Mouse (Mus musculus) hindbrain, embryonic 11.5 days (tissue): Measurements from ENCODE around the gene Homer3. TPM values are rescaled to one million over a fixed set of nuclear protein-coding genes. Genes with fewer than 3 reads are reported as not detected.

Experiments
- ATAC-seq: fragments of 200-750 bp; cut with Nextera tagmentation; 2 replicates; pipeline ENCODE4 v1.8.0; 2017; ENCODE audit warnings: mild to moderate bottlenecking, moderate TSS enrichment, moderate library complexity; ENCODE audit not compliant: low FRiP score
- DNase-seq: peaks from one replicate; pipeline ENCODE4 v3.0.0-alpha.2; 2015; ENCODE audit warnings: low spot score
- H3K27ac ChIP-seq: fragments of 300-500 bp; sonication (generic); 2 replicates; pipeline ENCODE4 v1.5.1; 2014; ENCODE audit warnings: mild to moderate bottlenecking, low read depth, low read length
- H3K27me3 ChIP-seq: fragments of 300-500 bp; sonication (generic); 2 replicates; pipeline ENCODE4 v1.6.1; 2014; ENCODE audit warnings: mild to moderate bottlenecking, low read length, moderate library complexity, mixed read lengths; ENCODE audit not compliant: control insufficient read depth, insufficient read depth
- H3K36me3 ChIP-seq: fragments of 300-500 bp; sonication (generic); 2 replicates; pipeline ENCODE4 v1.6.1; 2014; ENCODE audit warnings: mild to moderate bottlenecking, low read length, moderate library complexity, mixed read lengths; ENCODE audit not compliant: control insufficient read depth, insufficient read depth
- H3K4me1 ChIP-seq: fragments of 300-500 bp; sonication (generic); replicated peaks from 2 replicates; pipeline ENCODE4 v1.6.1; 2014; ENCODE audit warnings: low read length, mixed read lengths; ENCODE audit not compliant: control insufficient read depth, insufficient read depth
- H3K4me2 ChIP-seq: fragments of 300-500 bp; sonication (generic); replicated peaks from 2 replicates; pipeline ENCODE4 v1.6.1; 2014; ENCODE audit warnings: mild to moderate bottlenecking, low read depth, low read length
- H3K4me3 ChIP-seq: fragments of 300-500 bp; sonication (generic); 2 replicates; pipeline ENCODE4 v1.5.1; 2014; ENCODE audit warnings: low read depth, low read length
- H3K9ac ChIP-seq: fragments of 300-500 bp; sonication (generic); 2 replicates; pipeline ENCODE4 v1.6.1; 2014; ENCODE audit warnings: low read depth, low read length
- H3K9me3 ChIP-seq: fragments of 300-500 bp; sonication (generic); 2 replicates; pipeline ENCODE4 v1.6.1; 2016; ENCODE audit warnings: low read length; ENCODE audit not compliant: control insufficient read depth
- WGBS: fragments of 180-500 bp; shearing (Covaris S2); extraction: QIAGEN DNeasy Blood & Tissue Kit; methylation state at CpG from one replicate; pipeline ENCODE4 v1.1.7; 2014; 5-methylcytosine and 5-hydroxymethylcytosine counted together
- polyA plus RNA-seq: library from polyadenylated mRNA; unstranded; fragments of >200 nt; fragmentation: Nextera tagmentation; extraction: Ambion mirVana; gene quantifications from 2 replicates; pipeline ENCODE4 v1.2.1, GENCODE M21; 2014

The Homer3 gene
- polyA plus RNA-seq, 1 experiment from 2014 or later: 50.4 TPM

DNA sequence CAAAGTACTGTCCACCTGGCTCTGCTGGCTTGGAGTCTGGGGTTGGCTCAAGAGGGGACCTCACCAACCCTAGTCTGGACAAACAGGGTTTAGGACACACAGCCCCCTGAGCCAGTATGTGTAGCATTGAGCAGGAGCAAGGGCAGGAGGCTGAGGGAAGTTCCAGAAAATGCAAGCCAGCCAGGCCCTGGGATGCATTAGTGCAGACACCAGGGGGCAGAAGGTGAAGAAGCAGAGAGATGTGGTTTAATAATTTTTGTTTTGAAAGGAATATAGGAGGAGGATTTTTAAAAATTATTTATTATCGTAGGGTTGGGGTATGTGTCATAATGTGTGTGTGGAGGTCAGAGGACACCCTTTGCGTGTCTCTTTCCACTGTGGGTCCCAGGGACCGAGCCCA lies 41.1 kb downstream of the Homer3 start:
- H3K27ac ChIP-seq: no peak overlapping the region
- WGBS: 95% methylated on average over 3 of the region's 3 CpGs

GRCm38 (mm10) chr8:70327512-70327911 lies 44.9 kb downstream of the Homer3 start:
- H3K4me1 ChIP-seq: peaks cover 21% of the 10 kb centered on the region
- WGBS: 97% methylated on average over 6 of the region's 6 CpGs
- peaks cover 2% of the 10 kb centered on the region; the same call in 1 of the 2 replicates for H3K36me3 ChIP-seq
- H3K9me3 ChIP-seq: no peaks in the 10 kb centered on the region
- H3K27ac ChIP-seq: no peak overlapping the region
- no peak overlapping the region for H3K9ac ChIP-seq
- peaks cover 5% of the 10 kb centered on the region for H3K27me3 ChIP-seq
- no peak overlapping the region for H3K4me3 ChIP-seq
- DNase-seq: no peak
- no peak overlapping the region for H3K4me2 ChIP-seq
- no peak for ATAC-seq

More for the DNA sequence above, 41.1 kb downstream of the Homer3 start:
- peaks cover 1% of the 10 kb centered on the region; the same call in 1 of the 2 replicates for H3K4me1 ChIP-seq
- H3K9ac ChIP-seq: no peak overlapping the region
- H3K4me2 ChIP-seq: no peak overlapping the region
- no peaks in the 10 kb centered on the region for H3K9me3 ChIP-seq
- ATAC-seq (no peak), DNase-seq (no peak)
- H3K36me3 ChIP-seq: no peaks in the 10 kb centered on the region
- no peak overlapping the region for H3K4me3 ChIP-seq
- H3K27me3 ChIP-seq: 0 out of 2 replicates have a peak, but pooled peaks cover 2% of the 10 kb centered on the region

GRCm38 (mm10) chr8:70329124-70329834 lies 46.7 kb downstream of the Homer3 start, which contains the start of gene Gdf1:
TSS of gene Gdf1 (plus strand) at chr8:70329817.
- Histone ChIP-seq H3K27ac (no peak within 1 kb of the TSS), H3K4me3 (0 out of 2 replicates have a peak within 1 kb of the TSS, but pooled peaks have one; percentile 8)

DNA sequence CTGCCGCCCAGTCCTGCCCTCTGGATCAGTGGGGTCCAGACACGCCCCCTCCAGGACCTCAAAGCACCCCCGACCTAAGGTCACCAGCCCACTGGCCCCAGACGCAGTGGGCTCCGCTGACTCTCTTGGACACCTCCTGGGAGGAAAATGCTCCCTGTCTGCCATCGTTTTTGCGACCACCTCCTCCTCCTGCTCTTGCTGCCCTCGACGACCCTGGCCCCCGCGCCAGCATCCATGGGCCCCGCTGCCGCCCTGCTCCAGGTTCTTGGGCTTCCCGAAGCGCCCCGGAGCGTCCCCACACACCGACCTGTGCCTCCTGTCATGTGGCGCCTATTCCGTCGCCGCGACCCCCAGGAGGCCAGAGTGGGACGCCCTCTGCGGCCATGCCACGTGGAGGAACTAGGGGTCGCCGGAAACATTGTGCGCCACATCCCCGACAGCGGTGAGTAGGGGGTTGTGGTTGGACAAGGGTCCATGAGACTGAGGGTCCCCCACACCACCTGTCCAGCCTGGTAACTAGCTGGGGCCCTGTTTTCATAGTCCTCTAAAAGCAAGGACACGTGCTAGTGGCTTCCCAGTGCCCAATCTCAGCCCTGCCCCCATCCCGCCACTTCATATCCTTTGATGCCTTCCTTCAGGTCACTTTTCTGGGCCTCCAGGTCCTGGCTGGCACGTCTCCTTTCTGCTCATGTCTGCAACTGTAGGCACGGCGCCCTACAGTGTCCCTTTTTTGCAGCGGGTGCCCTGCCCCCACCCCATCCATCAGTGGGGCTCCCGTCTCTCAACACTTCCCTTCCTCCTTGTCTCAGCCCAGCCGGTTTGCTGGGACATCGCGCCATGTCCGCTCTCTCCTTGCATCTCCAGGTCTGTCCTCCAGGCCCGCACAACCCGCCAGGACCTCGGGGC lies 47.5 kb downstream of the Homer3 start:
- 4% methylated on average over 45 of the region's 45 CpGs for WGBS
- peak overlapping the region; percentile 32 for H3K4me2 ChIP-seq
- ATAC-seq (peak; percentile 59), DNase-seq (peak; percentile 55)
- H3K27ac ChIP-seq: no peak overlapping the region
- peaks cover 21% of the 10 kb centered on the region for H3K4me1 ChIP-seq
- H3K9me3 ChIP-seq: no peaks in the 10 kb centered on the region
- H3K9ac ChIP-seq: no peak overlapping the region; the same call in 1 of the 2 replicates
- H3K27me3 ChIP-seq: peaks cover 5% of the 10 kb centered on the region
- peaks cover 6% of the 10 kb centered on the region for H3K36me3 ChIP-seq
- H3K4me3 ChIP-seq: 0 out of 2 replicates have a peak overlapping the region, but pooled peaks have one; percentile 8

More at GRCm38 (mm10) chr8:70329124-70329834, 46.7 kb downstream of the Homer3 start, which contains the start of gene Gdf1:
- WGBS: 21% methylated on average over 14 of the region's 14 CpGs
- H3K9ac ChIP-seq: no peak within 1 kb of the TSS; the same call in 1 of the 2 replicates
- peaks cover 4% of the 10 kb centered on the region; the same call in 1 of the 2 replicates for H3K36me3 ChIP-seq
- no peak for ATAC-seq
- H3K4me1 ChIP-seq: peaks cover 21% of the 10 kb centered on the region
- no peak for DNase-seq
- no peaks in the 10 kb centered on the region for H3K9me3 ChIP-seq
- peak within 1 kb of the TSS; percentile 32 for H3K4me2 ChIP-seq
- H3K27me3 ChIP-seq: peaks cover 5% of the 10 kb centered on the region

DNA sequence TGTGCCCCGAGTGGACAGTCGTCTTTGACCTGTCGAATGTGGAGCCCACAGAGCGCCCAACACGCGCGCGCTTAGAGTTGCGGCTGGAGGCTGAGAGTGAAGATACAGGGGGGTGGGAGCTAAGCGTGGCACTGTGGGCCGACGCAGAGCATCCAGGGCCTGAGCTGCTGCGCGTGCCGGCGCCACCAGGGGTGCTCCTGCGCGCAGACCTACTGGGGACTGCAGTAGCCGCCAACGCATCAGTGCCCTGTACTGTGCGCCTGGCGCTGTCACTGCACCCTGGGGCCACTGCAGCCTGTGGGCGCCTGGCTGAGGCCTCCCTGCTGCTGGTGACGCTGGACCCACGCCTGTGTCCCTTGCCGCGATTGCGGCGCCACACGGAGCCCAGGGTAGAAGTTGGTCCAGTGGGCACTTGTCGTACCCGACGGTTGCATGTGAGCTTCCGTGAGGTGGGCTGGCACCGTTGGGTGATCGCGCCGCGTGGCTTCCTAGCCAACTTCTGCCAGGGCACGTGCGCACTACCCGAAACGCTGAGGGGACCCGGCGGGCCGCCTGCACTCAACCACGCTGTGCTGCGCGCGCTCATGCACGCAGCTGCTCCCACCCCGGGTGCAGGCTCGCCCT lies 48.2 kb downstream of the Homer3 start:
- Histone ChIP-seq H3K4me2 (peak overlapping the region; percentile 18), H3K4me3 (0 out of 2 replicates have a peak overlapping the region, but pooled peaks have one; percentile 8), H3K4me1 (peaks cover 21% of the 10 kb centered on the region), H3K27ac (no peak overlapping the region), H3K9me3 (no peaks in the 10 kb centered on the region), H3K9ac (no peak overlapping the region; the same call in 1 of the 2 replicates), H3K27me3 (peaks cover 5% of the 10 kb centered on the region), H3K36me3 (peaks cover 10% of the 10 kb centered on the region)
- peak; percentile 80 for DNase-seq
- WGBS: 25% methylated on average over 52 of the region's 53 CpGs
- peak; percentile 85 for ATAC-seq

GRCm38 (mm10) chr8:70331526-70331925 lies 48.9 kb downstream of the Homer3 start:
- H3K36me3 ChIP-seq: peaks cover 13% of the 10 kb centered on the region
- H3K9ac ChIP-seq: no peak overlapping the region

GRCm38 (mm10) chr8:70332070-70332877 lies 49.6 kb downstream of the Homer3 start:
- H3K27ac ChIP-seq: no peak overlapping the region
- DNase-seq: peak; percentile 92
- peak; percentile 68 for ATAC-seq
- no peaks in the 10 kb centered on the region for H3K9me3 ChIP-seq
- peaks cover 13% of the 10 kb centered on the region for H3K36me3 ChIP-seq
- no peak overlapping the region for H3K4me3 ChIP-seq
- H3K4me2 ChIP-seq: no peak overlapping the region
- peaks cover 5% of the 10 kb centered on the region for H3K27me3 ChIP-seq
- 23% methylated on average over 41 of the region's 41 CpGs for WGBS
- H3K4me1 ChIP-seq: peaks cover 21% of the 10 kb centered on the region
- H3K9ac ChIP-seq: no peak overlapping the region

More at GRCm38 (mm10) chr8:70331526-70331925, 48.9 kb downstream of the Homer3 start:
- ATAC-seq: peak; percentile 4; the same call in 1 of the 2 replicates
- peaks cover 5% of the 10 kb centered on the region for H3K27me3 ChIP-seq
- no peak overlapping the region for H3K4me2 ChIP-seq
- H3K9me3 ChIP-seq: no peaks in the 10 kb centered on the region
- 61% methylated on average over 19 of the region's 19 CpGs for WGBS
- no peak overlapping the region for H3K27ac ChIP-seq
- H3K4me3 ChIP-seq: no peak overlapping the region
- peaks cover 21% of the 10 kb centered on the region for H3K4me1 ChIP-seq
- DNase-seq: peak; percentile 40
